Comparison of ENCODE assay signal across 10 mouse cellular contexts in genomic region chr10:8028840-8029239, GRCm38 (mm10).
DNase-seq lines count a peak whose midpoint lies in the region; ATAC-seq lines count a peak whose summit lies in the region.
"Had no signal": no experiment of that assay in that cellular context is flagged by ENCODE, and none has a peak within 500 bp of the region (broad histone marks: within the 10 kb centered on the region; RNA-seq: fewer than 3 reads in every experiment).

No protein-coding gene starts in this region.

- H3K27ac ChIP-seq in heart, embryonic 13.5 days (replicated peaks), result peak overlapping the region; percentile 54
- H3K27ac ChIP-seq in heart, embryonic 11.5 days (ENCODE audit: low read depth, low read length), result no peak overlapping the region
- no peak overlapping the region for H3K27ac ChIP-seq in midbrain, embryonic 15.5 days
- no peak overlapping the region for H3K27ac ChIP-seq in forebrain, embryonic 11.5 days (ENCODE audit: low read depth, low read length)
- H3K27ac ChIP-seq: lung, embryonic 15.5 days had no signal

- peaks cover 18% of the 10 kb centered on the region for H3K4me1 ChIP-seq in heart, embryonic 13.5 days
- peaks cover 6% of the 10 kb centered on the region; the same call in 1 of the 2 replicates for H3K4me1 ChIP-seq in heart, embryonic 11.5 days (ENCODE audit: control insufficient read depth, insufficient read depth, low read length)
- no peaks in the 10 kb centered on the region for H3K4me1 ChIP-seq in midbrain, embryonic 15.5 days
- H3K4me1 ChIP-seq in forebrain, embryonic 11.5 days (replicated peaks; ENCODE audit: control insufficient read depth, insufficient read depth, low read length), result 0 out of 2 replicates have a peak, but pooled peaks cover 1% of the 10 kb centered on the region

- H3K27me3 ChIP-seq in heart, embryonic 13.5 days (replicated peaks), result no peaks in the 10 kb centered on the region
- no peaks in the 10 kb centered on the region for H3K27me3 ChIP-seq in heart, embryonic 11.5 days (ENCODE audit: control insufficient read depth, insufficient read depth, low read length)
- H3K27me3 ChIP-seq in midbrain, embryonic 15.5 days (replicated peaks), result no peaks in the 10 kb centered on the region
- no peaks in the 10 kb centered on the region for H3K27me3 ChIP-seq in forebrain, embryonic 11.5 days (ENCODE audit: control insufficient read depth, insufficient read depth, low read length)
- H3K27me3 ChIP-seq: lung, embryonic 15.5 days had no signal

- no peak for ATAC-seq in heart, embryonic 13.5 days (ENCODE audit: extremely low read depth, insufficient number of reproducible peaks, low FRiP score, low TSS enrichment)
- ATAC-seq in heart, embryonic 11.5 days (replicated peaks; ENCODE audit: insufficient number of reproducible peaks, low FRiP score, low TSS enrichment), result no peak; the same call in 1 of the 2 replicates
- peak; percentile 22 to 71; a peak in 3 of 4 replicates for ATAC-seq in hematopoietic stem cell, adult 5-6 weeks (replicated peaks in 1 of 2; ENCODE audit: insufficient read depth in 1 of 2, low FRiP score in 2 of 2, low TSS enrichment in 1 of 2, low read depth in 1 of 2, poor library complexity in 2 of 2, severe bottlenecking in 2 of 2)
- ATAC-seq in midbrain, embryonic 15.5 days (replicated peaks), result no peak
- no peak for ATAC-seq in forebrain, embryonic 11.5 days (replicated peaks; ENCODE audit: low FRiP score)

- H3K4me3 ChIP-seq in heart, embryonic 13.5 days, result no peak overlapping the region
- no peak overlapping the region for H3K4me3 ChIP-seq in heart, embryonic 11.5 days (ENCODE audit: low read depth, low read length)
- H3K4me3 ChIP-seq in midbrain, embryonic 15.5 days, result no peak overlapping the region
- H3K4me3 ChIP-seq in forebrain, embryonic 11.5 days (ENCODE audit: low read depth, low read length), result no peak overlapping the region
- H3K4me3 ChIP-seq: lung, embryonic 15.5 days had no signal

- H3K4me2 ChIP-seq in heart, embryonic 13.5 days, result no peak overlapping the region
- no peak overlapping the region for H3K4me2 ChIP-seq in heart, embryonic 11.5 days
- H3K4me2 ChIP-seq in midbrain, embryonic 15.5 days, result no peak overlapping the region
- no peak overlapping the region for H3K4me2 ChIP-seq in forebrain, embryonic 11.5 days (ENCODE audit: low read depth, low read length, severe bottlenecking)
- H3K4me2 ChIP-seq: lung, embryonic 15.5 days had no signal

- DNase-seq in adrenal gland, adult 2 months, result peak; percentile 59
- peak; percentile 26 to 38 for DNase-seq in kidney, postnatal 4 days
- DNase-seq in forebrain, embryonic 11.5 days (ENCODE audit: low spot score), result no peak
- no peak for DNase-seq in layer of hippocampus, adult 9-11 months
- DNase-seq: embryo, embryonic 11 days had no signal

- no peaks in the 10 kb centered on the region for H3K9me3 ChIP-seq in heart, embryonic 13.5 days
- no peaks in the 10 kb centered on the region for H3K9me3 ChIP-seq in heart, embryonic 11.5 days (replicated peaks; ENCODE audit: control insufficient read depth, low read length)
- H3K9me3 ChIP-seq in midbrain, embryonic 15.5 days, result no peaks in the 10 kb centered on the region
- H3K9me3 ChIP-seq in forebrain, embryonic 11.5 days (ENCODE audit: control insufficient read depth, low read length), result no peaks in the 10 kb centered on the region
- H3K9me3 ChIP-seq: lung, embryonic 15.5 days had no signal

- H3K9ac ChIP-seq in heart, embryonic 13.5 days, result no peak overlapping the region
- no peak overlapping the region for H3K9ac ChIP-seq in heart, embryonic 11.5 days (ENCODE audit: low read depth, low read length)
- no peak overlapping the region for H3K9ac ChIP-seq in midbrain, embryonic 15.5 days
- H3K9ac ChIP-seq in forebrain, embryonic 11.5 days (ENCODE audit: low read length), result no peak overlapping the region
- H3K9ac ChIP-seq: lung, embryonic 15.5 days had no signal

- 42% methylated on average over 2 of the region's 2 CpGs for WGBS in heart, embryonic 13.5 days
- 54% methylated on average over 2 of the region's 2 CpGs for WGBS in heart, embryonic 11.5 days (ENCODE audit: insufficient replicate concordance)
- 82% methylated on average over 2 of the region's 2 CpGs for WGBS in midbrain, embryonic 15.5 days
- WGBS in forebrain, embryonic 11.5 days, result 82% methylated on average over 2 of the region's 2 CpGs

- H3K36me3 ChIP-seq in heart, embryonic 13.5 days, result no peaks in the 10 kb centered on the region
- no peaks in the 10 kb centered on the region for H3K36me3 ChIP-seq in heart, embryonic 11.5 days (ENCODE audit: control insufficient read depth, insufficient read depth, low read length)
- no peaks in the 10 kb centered on the region for H3K36me3 ChIP-seq in midbrain, embryonic 15.5 days (replicated peaks)
- H3K36me3 ChIP-seq in forebrain, embryonic 11.5 days (ENCODE audit: control insufficient read depth, insufficient read depth, low read length), result no peaks in the 10 kb centered on the region
- H3K36me3 ChIP-seq: lung, embryonic 15.5 days had no signal

Comparison
In these comparisons a context has a peak if more than half of its experiments do, and no peak if none do; other contexts are left out.
1. ATAC-seq: peak in hematopoietic stem cell, adult 5-6 weeks (2 of 2); none in heart, embryonic 13.5 days (single experiment), heart, embryonic 11.5 days (single experiment), midbrain, embryonic 15.5 days (single experiment) and forebrain, embryonic 11.5 days (single experiment).
2. DNase-seq: peak in adrenal gland, adult 2 months (single experiment) and kidney, postnatal 4 days (2 of 2); none in forebrain, embryonic 11.5 days (single experiment) and layer of hippocampus, adult 9-11 months (single experiment).